Comparison of ENCODE assay signal across 10 mouse cellular contexts in genomic region chr11:87778915-87779314, GRCm38 (mm10). TPM values are rescaled to one million over a fixed set of nuclear protein-coding genes. Genes with fewer than 3 reads are reported as not detected.
DNase-seq lines count a peak whose midpoint lies in the region; ATAC-seq and TF ChIP-seq lines count a peak whose summit lies in the region.
"Had no signal": no experiment of that assay in that cellular context is flagged by ENCODE, and none has a peak within 500 bp of the region (broad histone marks: within the 10 kb centered on the region; RNA-seq: fewer than 3 reads in every experiment).

No protein-coding gene starts in this region.

- H3K4me3 ChIP-seq in heart, embryonic 14.5 days (ENCODE audit: control insufficient read depth in 1 of 2, insufficient read depth in 1 of 2, low read depth in 1 of 2, low read length in 2 of 2), result peak overlapping the region; percentile 22 to 39
- peak overlapping the region; percentile 40 for H3K4me3 ChIP-seq in embryonic facial prominence, embryonic 12.5 days
- peak overlapping the region; percentile 34; the same call in 1 of the 2 replicates for H3K4me3 ChIP-seq in hindbrain, embryonic 16.5 days (ENCODE audit: low read length)
- no peak overlapping the region for H3K4me3 ChIP-seq in midbrain, embryonic 12.5 days
- no peak overlapping the region for H3K4me3 ChIP-seq in thymus, adult 2 months (ENCODE audit: control insufficient read depth, insufficient read depth, low read length)

- TF ChIP-seq POLR2A in thymus, adult 2 months (IDR thresholded peaks at IDR 0.05; ENCODE audit: control insufficient read depth, extremely low read depth, insufficient read depth, low read length, poor library complexity), result no peak

- no peaks in the 10 kb centered on the region for H3K9me3 ChIP-seq in heart, embryonic 14.5 days (ENCODE audit: control insufficient read depth, low read length)
- H3K9me3 ChIP-seq in embryonic facial prominence, embryonic 12.5 days, result no peaks in the 10 kb centered on the region
- no peaks in the 10 kb centered on the region for H3K9me3 ChIP-seq in hindbrain, embryonic 16.5 days (ENCODE audit: control insufficient read depth, low read length)
- H3K9me3 ChIP-seq in midbrain, embryonic 12.5 days, result no peaks in the 10 kb centered on the region

- peaks cover 42% of the 10 kb centered on the region for H3K27me3 ChIP-seq in heart, embryonic 14.5 days (ENCODE audit: control insufficient read depth, insufficient read depth, low read length)
- 0 out of 2 replicates have a peak, but pooled peaks cover 12% of the 10 kb centered on the region for H3K27me3 ChIP-seq in embryonic facial prominence, embryonic 12.5 days
- H3K27me3 ChIP-seq in hindbrain, embryonic 16.5 days (replicated peaks; ENCODE audit: control insufficient read depth, insufficient read depth, low read length), result no peaks in the 10 kb centered on the region; the same call in 1 of the 2 replicates
- H3K27me3 ChIP-seq in midbrain, embryonic 12.5 days, result peaks cover 26% of the 10 kb centered on the region
- no peaks in the 10 kb centered on the region for H3K27me3 ChIP-seq in thymus, adult 2 months (ENCODE audit: control insufficient read depth, insufficient read depth, low read length)

- no peak for ATAC-seq in heart, embryonic 14.5 days (ENCODE audit: insufficient number of reproducible peaks, insufficient read depth, low FRiP score, low read depth)
- ATAC-seq in embryonic facial prominence, embryonic 12.5 days (ENCODE audit: insufficient number of reproducible peaks, insufficient read depth, low FRiP score, low TSS enrichment), result peak; percentile 26
- 0 out of 2 replicates have a peak, but pooled peaks have one; percentile 25 for ATAC-seq in hindbrain, embryonic 16.5 days
- 0 out of 2 replicates have a peak, but pooled peaks have one; percentile 20 for ATAC-seq in midbrain, embryonic 12.5 days (ENCODE audit: low FRiP score, low read depth)

- no peaks in the 10 kb centered on the region for H3K36me3 ChIP-seq in heart, embryonic 14.5 days (ENCODE audit: control insufficient read depth, insufficient read depth, low read length)
- H3K36me3 ChIP-seq in embryonic facial prominence, embryonic 12.5 days, result no peaks in the 10 kb centered on the region
- peaks cover 17% of the 10 kb centered on the region for H3K36me3 ChIP-seq in hindbrain, embryonic 16.5 days (ENCODE audit: control insufficient read depth, insufficient read depth, low read length)
- peaks cover 9% of the 10 kb centered on the region for H3K36me3 ChIP-seq in midbrain, embryonic 12.5 days
- no peaks in the 10 kb centered on the region for H3K36me3 ChIP-seq in thymus, adult 2 months (ENCODE audit: control insufficient read depth, insufficient read depth, low read length)

- peaks cover 3 to 13% of the 10 kb centered on the region in 2 experiments; a peak in 3 of 4 replicates for H3K4me1 ChIP-seq in heart, embryonic 14.5 days (ENCODE audit: control insufficient read depth in 2 of 2, insufficient read depth in 2 of 2, low read length in 2 of 2)
- H3K4me1 ChIP-seq in embryonic facial prominence, embryonic 12.5 days, result peaks cover 15% of the 10 kb centered on the region
- H3K4me1 ChIP-seq in hindbrain, embryonic 16.5 days (ENCODE audit: control insufficient read depth, insufficient read depth, low read depth, low read length), result peaks cover 8% of the 10 kb centered on the region; the same call in 1 of the 2 replicates
- peaks cover 17% of the 10 kb centered on the region for H3K4me1 ChIP-seq in midbrain, embryonic 12.5 days
- no peaks in the 10 kb centered on the region; the same call in 1 of the 2 replicates for H3K4me1 ChIP-seq in thymus, adult 2 months (replicated peaks; ENCODE audit: control insufficient read depth, insufficient read depth, low read length)

- DNase-seq in heart, postnatal 25 days (ENCODE audit: low spot score), result no peak
- DNase-seq in thymus, postnatal 36 days, result no peak
- no peak for DNase-seq in adrenal gland, adult 18-20 months (ENCODE audit: low spot score in 2 of 2)
- DNase-seq in thymus, adult 2 months, result no peak
- DNase-seq: adrenal gland, adult 8-10 months had no signal

- H3K9ac ChIP-seq in heart, embryonic 14.5 days (ENCODE audit: low read length), result peak overlapping the region; percentile 64; the same call in 1 of the 2 replicates
- H3K9ac ChIP-seq in embryonic facial prominence, embryonic 12.5 days, result 0 out of 2 replicates have a peak overlapping the region, but pooled peaks have one; percentile 39
- H3K9ac ChIP-seq in hindbrain, embryonic 16.5 days (ENCODE audit: low read depth, low read length), result peak overlapping the region; percentile 62
- no peak overlapping the region; the same call in 1 of the 2 replicates for H3K9ac ChIP-seq in midbrain, embryonic 12.5 days (replicated peaks)

- WGBS in heart, embryonic 14.5 days, result 32% methylated on average over 12 of the region's 12 CpGs
- WGBS in embryonic facial prominence, embryonic 12.5 days, result 28% methylated on average over 12 of the region's 12 CpGs
- 41% methylated on average over 12 of the region's 12 CpGs for WGBS in hindbrain, embryonic 16.5 days
- 37% methylated on average over 12 of the region's 12 CpGs for WGBS in midbrain, embryonic 12.5 days
- WGBS in thymus, adult 2 months, result 89% methylated on average over 12 of the region's 12 CpGs

- no peak for TF ChIP-seq CTCF in thymus, adult 2 months (IDR thresholded peaks at IDR 0.05; ENCODE audit: borderline replicate concordance, control insufficient read depth, extremely low read depth, insufficient read depth, low read length, poor library complexity)

- intact Hi-C loops in heart, postnatal 25 days (cut with DNase I), result no loop called here

- peak overlapping the region; percentile 75 for H3K4me2 ChIP-seq in heart, embryonic 14.5 days (ENCODE audit: low read length)
- H3K4me2 ChIP-seq in embryonic facial prominence, embryonic 12.5 days (replicated peaks), result peak overlapping the region; percentile 76
- H3K4me2 ChIP-seq in hindbrain, embryonic 16.5 days (ENCODE audit: low read length), result peak overlapping the region; percentile 60
- peak overlapping the region; percentile 51 for H3K4me2 ChIP-seq in midbrain, embryonic 12.5 days (replicated peaks)

- H3K27ac ChIP-seq in heart, embryonic 14.5 days (replicated peaks in 1 of 2; ENCODE audit: control insufficient read depth in 1 of 2, insufficient read depth in 1 of 2, low read depth in 2 of 2, low read length in 2 of 2), result no peak overlapping the region
- no peak overlapping the region for H3K27ac ChIP-seq in embryonic facial prominence, embryonic 12.5 days
- no peak overlapping the region for H3K27ac ChIP-seq in hindbrain, embryonic 16.5 days (ENCODE audit: low read depth, low read length)
- no peak overlapping the region for H3K27ac ChIP-seq in midbrain, embryonic 12.5 days (replicated peaks)
- no peak overlapping the region for H3K27ac ChIP-seq in thymus, adult 2 months (ENCODE audit: control insufficient read depth, insufficient read depth, low read length)

RNA-seq across cellular contexts. Expression of gene Mpo, which starts 14.5 kb away (rescaled TPM):
- polyA plus RNA-seq in heart, embryonic 14.5 days (2014; fragmentation: Nextera tagmentation; extraction: Ambion mirVana), result 0.09 and 1.00 TPM in 2 replicates
- not detected for total RNA-seq in heart, postnatal 25 days (2021)
- polyA plus RNA-seq in embryonic facial prominence, embryonic 12.5 days (2016; fragmentation: Nextera tagmentation; extraction: Ambion mirVana), result 3.0 and 3.4 TPM in 2 replicates
- 0.10 and 0.45 TPM in 2 replicates for polyA plus RNA-seq in hindbrain, embryonic 16.5 days (2015; fragmentation: Nextera tagmentation; extraction: Ambion mirVana)
- 0.97 and 1.2 TPM in 2 replicates for polyA plus RNA-seq in midbrain, embryonic 12.5 days (2016; fragmentation: Nextera tagmentation; extraction: Ambion mirVana)
- total RNA-seq in adrenal gland, adult 18-20 months (2021), result not detected
- polyA plus RNA-seq in thymus, adult 2 months (2012; rRNA removed), result 4.6 and 8.5 TPM in 2 replicates
- total RNA-seq: adrenal gland, adult 8-10 months; monocyte, adult 5-6 weeks had no signal

RNA-seq across cellular contexts. Expression of gene Tspoap1, which starts 18.6 kb away (rescaled TPM):
- 0.09 and 0.26 TPM in 2 replicates for polyA plus RNA-seq in heart, embryonic 14.5 days (2014; fragmentation: Nextera tagmentation; extraction: Ambion mirVana)
- under 1 TPM; 0.14 to 0.42 TPM for total RNA-seq in heart, postnatal 25 days (2021)
- polyA plus RNA-seq in embryonic facial prominence, embryonic 12.5 days (2016; fragmentation: Nextera tagmentation; extraction: Ambion mirVana), result 5.1 and 8.6 TPM in 2 replicates
- polyA plus RNA-seq in hindbrain, embryonic 16.5 days (2015; fragmentation: Nextera tagmentation; extraction: Ambion mirVana), result 38.4 and 46.1 TPM in 2 replicates
- 40.6 and 43.5 TPM in 2 replicates for polyA plus RNA-seq in midbrain, embryonic 12.5 days (2016; fragmentation: Nextera tagmentation; extraction: Ambion mirVana)
- 1 to 10 TPM; 7.6 to 9.5 TPM for total RNA-seq in adrenal gland, adult 18-20 months (2021)
- 25.3 and 27.9 TPM in 2 replicates for polyA plus RNA-seq in thymus, adult 2 months (2012; rRNA removed)

RNA-seq across cellular contexts. Expression of gene Supt4a, which starts 41.6 kb away (rescaled TPM):
- 116 and 124 TPM in 2 replicates for polyA plus RNA-seq in heart, embryonic 14.5 days (2014; fragmentation: Nextera tagmentation; extraction: Ambion mirVana)
- total RNA-seq in heart, postnatal 25 days (2021), result 10 to 100 TPM; 42.9 to 46.7 TPM
- polyA plus RNA-seq in embryonic facial prominence, embryonic 12.5 days (2016; fragmentation: Nextera tagmentation; extraction: Ambion mirVana), result 158 TPM in 2 replicates
- polyA plus RNA-seq in hindbrain, embryonic 16.5 days (2015; fragmentation: Nextera tagmentation; extraction: Ambion mirVana), result 121 and 130 TPM in 2 replicates
- polyA plus RNA-seq in midbrain, embryonic 12.5 days (2016; fragmentation: Nextera tagmentation; extraction: Ambion mirVana), result 139 and 145 TPM in 2 replicates
- 10 to 100 TPM; 65.5 to 72.4 TPM for total RNA-seq in adrenal gland, adult 18-20 months (2021)
- 172 and 215 TPM in 2 replicates for polyA plus RNA-seq in thymus, adult 2 months (2012; rRNA removed)

RNA-seq across cellular contexts. Expression of gene Lpo, which starts 49.2 kb away (rescaled TPM):
- 0.11 TPM in 1 of 2 replicates, not detected in the other for polyA plus RNA-seq in heart, embryonic 14.5 days (2014; fragmentation: Nextera tagmentation; extraction: Ambion mirVana)
- total RNA-seq in heart, postnatal 25 days (2021), result not detected
- 0.56 and 0.83 TPM in 2 replicates for polyA plus RNA-seq in embryonic facial prominence, embryonic 12.5 days (2016; fragmentation: Nextera tagmentation; extraction: Ambion mirVana)
- 2.3 and 4.5 TPM in 2 replicates for polyA plus RNA-seq in hindbrain, embryonic 16.5 days (2015; fragmentation: Nextera tagmentation; extraction: Ambion mirVana)
- polyA plus RNA-seq in midbrain, embryonic 12.5 days (2016; fragmentation: Nextera tagmentation; extraction: Ambion mirVana), result 0.99 and 1.0 TPM in 2 replicates
- total RNA-seq in adrenal gland, adult 18-20 months (2021), result not detected
- polyA plus RNA-seq in thymus, adult 2 months (2012; rRNA removed), result 8.0 and 10.1 TPM in 2 replicates
- total RNA-seq: adrenal gland, adult 8-10 months; monocyte, adult 5-6 weeks had no signal

Comparison
In these comparisons a context has a peak if more than half of its experiments do, and no peak if none do; other contexts are left out.
1. H3K4me3 ChIP-seq: peak in heart, embryonic 14.5 days (2 of 2), embryonic facial prominence, embryonic 12.5 days (single experiment) and hindbrain, embryonic 16.5 days (single experiment); none in midbrain, embryonic 12.5 days (single experiment) and thymus, adult 2 months (single experiment).
2. Peak in every context shown above with its lines, with median percentiles within 50 percentile points of each other: H3K4me2 ChIP-seq.